9 mouse cellular contexts compared by ENCODE assay signal in the genomic region with DNA sequence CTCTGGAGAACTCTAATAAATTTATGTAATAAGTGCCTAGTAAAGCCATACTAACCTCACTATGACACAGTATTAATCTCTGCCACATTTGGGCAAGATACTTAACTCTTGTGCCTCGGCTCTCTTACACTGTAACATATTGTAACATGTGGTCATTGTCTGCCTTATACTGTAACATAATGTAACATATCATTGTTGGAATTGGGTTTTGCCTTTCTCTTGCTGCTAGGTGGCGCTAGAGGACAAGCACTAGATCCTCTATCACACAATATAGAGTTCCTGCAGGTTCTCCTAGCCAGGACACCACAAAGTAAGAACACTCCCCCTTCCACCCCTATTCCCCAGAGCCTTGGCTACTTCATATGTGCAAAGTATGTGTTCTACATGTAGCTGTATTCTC. TPM values are rescaled to one million over a fixed set of nuclear protein-coding genes. Genes with fewer than 3 reads are reported as not detected.
A peak's percentile ranks its signal among the peaks of the same experiment; 100 is the strongest.
DNase-seq lines count a peak whose midpoint lies in the region; ATAC-seq and TF ChIP-seq lines count a peak whose summit lies in the region.
"Had no signal": no experiment of that assay in that cellular context is flagged by ENCODE, and none has a peak within 500 bp of the region (broad histone marks: within the 10 kb centered on the region; RNA-seq: fewer than 3 reads in every experiment).

No protein-coding gene starts in this region.

- TF ChIP-seq CTCF in cerebellum, adult 2 months (IDR thresholded peaks at IDR 0.05; ENCODE audit: borderline replicate concordance, insufficient read depth, low read depth, low read length) = peak; percentile 23; the same call in 1 of the 2 replicates
- peak; percentile 68 for TF ChIP-seq CTCF in lung, embryonic 14.5 days (IDR thresholded peaks at IDR 0.05; ENCODE audit: low read depth)
- TF ChIP-seq CTCF in lung, adult 2 months (IDR thresholded peaks at IDR 0.05; ENCODE audit: insufficient read depth, low read length) = no peak
- TF ChIP-seq CTCF in brain, embryonic 14.5 days (IDR thresholded peaks at IDR 0.05; ENCODE audit: borderline replicate concordance, extremely low read depth, insufficient read depth, insufficient read length) = peak; percentile 44; the same call in 1 of the 2 replicates

- H3K36me3 ChIP-seq in lung, embryonic 14.5 days (ENCODE audit: insufficient read depth) = no peaks in the 10 kb centered on the region
- no peaks in the 10 kb centered on the region for H3K36me3 ChIP-seq in heart, embryonic 11.5 days (ENCODE audit: control insufficient read depth, insufficient read depth, low read length)

- DNase-seq in cerebellum, adult 2 months = peak in 1 of 2 experiments; percentile 3
- DNase-seq in cerebellum, adult 9-11 months = no peak
- peak; percentile 79 for DNase-seq in lung, embryonic 14.5 days
- DNase-seq in lung, adult 2 months = no peak
- DNase-seq in brain, embryonic 14.5 days (ENCODE audit: low read depth) = peak; percentile 62
- DNase-seq in kidney, postnatal 36 days = peak; percentile 34 to 61
- DNase-seq in right cerebral cortex, postnatal 4 days = peak; percentile 52

- no peak overlapping the region for H3K27ac ChIP-seq in cerebellum, adult 2 months (ENCODE audit: insufficient read depth, low read length)
- H3K27ac ChIP-seq in lung, embryonic 14.5 days (ENCODE audit: low read depth) = no peak overlapping the region
- H3K27ac ChIP-seq in heart, embryonic 11.5 days (ENCODE audit: low read depth, low read length) = no peak overlapping the region

- H3K27me3 ChIP-seq in cerebellum, adult 2 months (ENCODE audit: control insufficient read depth, insufficient read depth, low read length) = no peaks in the 10 kb centered on the region
- H3K27me3 ChIP-seq in lung, embryonic 14.5 days (ENCODE audit: insufficient read depth, low read length) = no peaks in the 10 kb centered on the region
- H3K27me3 ChIP-seq in heart, embryonic 11.5 days (ENCODE audit: control insufficient read depth, insufficient read depth, low read length) = no peaks in the 10 kb centered on the region

- no peak overlapping the region for H3K4me2 ChIP-seq in lung, embryonic 14.5 days
- H3K4me2 ChIP-seq in heart, embryonic 11.5 days = no peak overlapping the region

- WGBS in cerebellum, adult 2 months = 47% methylated on average over 2 of the region's 2 CpGs
- 29% methylated on average over 2 of the region's 2 CpGs for WGBS in lung, embryonic 14.5 days
- 39% methylated on average over 2 of the region's 2 CpGs for WGBS in lung, adult 2 months
- WGBS in heart, embryonic 11.5 days (ENCODE audit: insufficient replicate concordance) = 35% methylated on average over 2 of the region's 2 CpGs

- peak; percentile 47; the same call in 1 of the 2 replicates for ATAC-seq in lung, embryonic 14.5 days (ENCODE audit: insufficient read depth)
- ATAC-seq in heart, embryonic 11.5 days (replicated peaks; ENCODE audit: insufficient number of reproducible peaks, low FRiP score, low TSS enrichment) = no peak

- no peak overlapping the region for H3K9ac ChIP-seq in lung, embryonic 14.5 days
- no peak overlapping the region for H3K9ac ChIP-seq in heart, embryonic 11.5 days (ENCODE audit: low read depth, low read length)

- no peak overlapping the region for H3K4me3 ChIP-seq in cerebellum, adult 2 months (replicated peaks; ENCODE audit: insufficient read depth, low read depth, low read length)
- no peak overlapping the region for H3K4me3 ChIP-seq in lung, embryonic 14.5 days (ENCODE audit: low read depth, low read length)
- H3K4me3 ChIP-seq in lung, adult 2 months (replicated peaks; ENCODE audit: extremely low read depth, low read depth, low read length) = no peak overlapping the region
- no peak overlapping the region for H3K4me3 ChIP-seq in heart, embryonic 11.5 days (ENCODE audit: low read depth, low read length)
- H3K4me3 ChIP-seq: megakaryocyte, embryonic 14.5 days had no signal

- no peaks in the 10 kb centered on the region for H3K4me1 ChIP-seq in cerebellum, adult 2 months (ENCODE audit: control insufficient read depth, insufficient read depth, low read length)
- no peaks in the 10 kb centered on the region for H3K4me1 ChIP-seq in lung, embryonic 14.5 days (ENCODE audit: insufficient read depth)
- no peaks in the 10 kb centered on the region for H3K4me1 ChIP-seq in lung, adult 2 months (ENCODE audit: control insufficient read depth, insufficient read depth, low read length)
- H3K4me1 ChIP-seq in heart, embryonic 11.5 days (ENCODE audit: control insufficient read depth, insufficient read depth, low read length) = no peaks in the 10 kb centered on the region

- no peaks in the 10 kb centered on the region for H3K9me3 ChIP-seq in lung, embryonic 14.5 days (ENCODE audit: low read depth, low read length)
- H3K9me3 ChIP-seq in heart, embryonic 11.5 days (replicated peaks; ENCODE audit: control insufficient read depth, low read length) = no peaks in the 10 kb centered on the region
- H3K9me3 ChIP-seq: megakaryocyte, embryonic 14.5 days had no signal

- no peak for TF ChIP-seq POLR2A in cerebellum, adult 2 months (IDR thresholded peaks at IDR 0.05; ENCODE audit: borderline replicate concordance, insufficient read depth, low read length)
- no peak for TF ChIP-seq POLR2A in lung, adult 2 months (IDR thresholded peaks at IDR 0.05; ENCODE audit: borderline replicate concordance, extremely low read depth, low read depth, low read length)
- no peak for TF ChIP-seq POLR2A in brain, embryonic 14.5 days (IDR thresholded peaks at IDR 0.05; ENCODE audit: borderline replicate concordance, extremely low read depth, insufficient read depth, insufficient read length, poor library complexity, severe bottlenecking)

RNA-seq across cellular contexts. Expression of a gene that starts 36.2 kb away (rescaled TPM):
- 2.4 and 3.4 TPM in 2 replicates for polyA plus RNA-seq in cerebellum, adult 2 months (2012; rRNA removed)
- 1.0 and 1.2 TPM in 2 replicates for polyA plus RNA-seq in lung, embryonic 14.5 days (2014; fragmentation: Nextera tagmentation; extraction: Ambion mirVana)
- polyA plus RNA-seq in lung, adult 2 months (2012; rRNA removed) = 0.07 and 0.10 TPM in 2 replicates
- polyA plus RNA-seq in brain, embryonic 14.5 days (2012; rRNA removed) = 1.7 and 4.0 TPM in 2 replicates
- polyA plus RNA-seq in heart, embryonic 11.5 days (2014; fragmentation: Nextera tagmentation; extraction: Ambion mirVana) = 2.0 and 2.9 TPM in 2 replicates

Comparison
In these comparisons a context has a peak if more than half of its experiments do, and no peak if none do; other contexts are left out.
1. DNase-seq: peak in lung, embryonic 14.5 days (single experiment), brain, embryonic 14.5 days (single experiment), kidney, postnatal 36 days (2 of 2) and right cerebral cortex, postnatal 4 days (single experiment); none in cerebellum, adult 9-11 months (single experiment) and lung, adult 2 months (single experiment).